Mouse (Mus musculus): Measurements from ENCODE around the gene Psd. TPM values are rescaled to one million over a fixed set of nuclear protein-coding genes. Genes with fewer than 3 reads are reported as not detected.

Gene Psd
- polyA plus RNA-seq, 1 experiment from 2014 or later = 99.1 TPM

MicroRNAs within 50 kb of the gene (microRNA counts, 519-probe panel; counts per million panel counts)
- microRNA mmu-miR-146b = 2,287 counts per million, percentile 52 among the panel's probes with 10 or more counts

Small RNA genes lying within 50 kb of the gene (microRNA-seq; reads per million reads assigned to microRNA genes)
- 3.1 reads per million, percentile 8 among the genes with 10 or more reads in this experiment for gene Mir146b

Other genes with a start within 250 kb of the Psd start
- not detected in 2 replicates for gene Elovl3, start 195.3 kb downstream of the Psd start, polyA plus RNA-seq (2015; fragmentation: Nextera tagmentation; extraction: Ambion mirVana)
- gene Pitx3, start 178.8 kb downstream of the Psd start, polyA plus RNA-seq (2015; fragmentation: Nextera tagmentation; extraction: Ambion mirVana) = 0.20 and 0.81 TPM in 2 replicates
- gene Gbf1, start 174.6 kb downstream of the Psd start, polyA plus RNA-seq (2015; fragmentation: Nextera tagmentation; extraction: Ambion mirVana) = 60.3 and 71.0 TPM in 2 replicates
- gene Nfkb2, start 22.8 kb downstream of the Psd start, polyA plus RNA-seq (2015; fragmentation: Nextera tagmentation; extraction: Ambion mirVana) = 2.4 and 3.3 TPM in 2 replicates
- gene Fbxl15, start 1.0 kb upstream of the Psd start, polyA plus RNA-seq (2015; fragmentation: Nextera tagmentation; extraction: Ambion mirVana) = 49.4 and 55.6 TPM in 2 replicates
- gene Cuedc2, start 11.5 kb upstream of the Psd start, polyA plus RNA-seq (2015; fragmentation: Nextera tagmentation; extraction: Ambion mirVana) = 343 and 362 TPM in 2 replicates
- gene Mfsd13a, start 14.0 kb upstream of the Psd start, polyA plus RNA-seq (2015; fragmentation: Nextera tagmentation; extraction: Ambion mirVana) = 13.0 and 13.4 TPM in 2 replicates
- gene 2310034G01Rik, start 23.1 kb upstream of the Psd start, polyA plus RNA-seq (2015; fragmentation: Nextera tagmentation; extraction: Ambion mirVana) = 2.4 TPM in 2 replicates
- gene Actr1a, start 68.6 kb upstream of the Psd start, polyA plus RNA-seq (2015; fragmentation: Nextera tagmentation; extraction: Ambion mirVana) = 351 and 369 TPM in 2 replicates
- gene Sufu, start 69.7 kb upstream of the Psd start, polyA plus RNA-seq (2015; fragmentation: Nextera tagmentation; extraction: Ambion mirVana) = 19.8 and 24.2 TPM in 2 replicates
- gene Trim8, start 174.5 kb upstream of the Psd start, polyA plus RNA-seq (2015; fragmentation: Nextera tagmentation; extraction: Ambion mirVana) = 23.4 and 27.6 TPM in 2 replicates
- 211 and 247 TPM in 2 replicates for gene Arl3, start 246.0 kb upstream of the Psd start, polyA plus RNA-seq (2015; fragmentation: Nextera tagmentation; extraction: Ambion mirVana)
- 9.9 and 10.5 TPM in 2 replicates for gene Sfxn2, start 246.2 kb upstream of the Psd start, polyA plus RNA-seq (2015; fragmentation: Nextera tagmentation; extraction: Ambion mirVana)